Mouse (Mus musculus) lung, adult 2 months (tissue): ENCODE results near the gene Gm3488.
"Not testable (repeated sequence)": the region's sequence is repeated elsewhere in the genome, so short reads cannot be mapped to it uniquely, and the experiment has no call there.

Experiments used
- CTCF ChIP-seq: fragments of 200-500 bp; IDR thresholded peaks from 2 replicates; pipeline ENCODE4 v1.5.1; 2011; ENCODE audit warnings: mild to moderate bottlenecking, low read length, control low read depth; ENCODE audit not compliant: insufficient read depth
- POLR2A ChIP-seq: fragments of 200-500 bp; IDR thresholded peaks from 2 replicates; pipeline ENCODE4 v1.6.1; 2011; ENCODE audit warnings: low read depth, mild to moderate bottlenecking, control low read depth, low read length, borderline replicate concordance; ENCODE audit errors: extremely low read depth

GRCm38 (mm10) chr14:5455367-5455766 lies 46.1 kb upstream of the Gm3488 start, which contains the start of gene Gm3194:
- TF ChIP-seq CTCF, POLR2A: not testable (repeated sequence)
